Mouse (Mus musculus): ENCODE results near the gene Leng8.

Leng8 gene

GRCm38 (mm10) chr7:4136771-4137531, at the start of gene Leng8:
Gene Leng8, plus strand, starts transcription at chr7:4137039.
- Histone ChIP-seq H3K36me3 (ENCODE audit: insufficient read depth, low read length) (peaks cover 73% of the 10 kb centered on the region), H3K4me3 (replicated peaks; ENCODE audit: low read length) (peak within 1 kb of the TSS; percentile 95), H3K4me1 (replicated peaks; ENCODE audit: low read depth, low read length) (peaks cover 71% of the 10 kb centered on the region), H3K9me3 (ENCODE audit: low read length) (no peaks in the 10 kb centered on the region), H3K27me3 (ENCODE audit: insufficient read depth, low read length) (no peaks in the 10 kb centered on the region)
- TF ChIP-seq NANOG (IDR thresholded peaks at IDR 0.05; ENCODE audit: borderline replicate concordance, low read length) (no peak), CTCF (conservative IDR thresholded peaks at IDR 0.05; ENCODE audit: low read length) (no peak), POU5F1 (IDR thresholded peaks at IDR 0.05; ENCODE audit: borderline replicate concordance, low read length) (no peak)

GRCm38 (mm10) chr7:4087238-4087895, 49.5 kb upstream of the Leng8 start:
- Histone ChIP-seq H3K9me3 (ENCODE audit: low read length) (no peaks in the 10 kb centered on the region), H3K4me3 (replicated peaks; ENCODE audit: low read length) (no peak overlapping the region), H3K27me3 (ENCODE audit: insufficient read depth, low read length) (no peaks in the 10 kb centered on the region), H3K4me1 (replicated peaks; ENCODE audit: low read depth, low read length) (peaks cover 7% of the 10 kb centered on the region; the same call in 1 of the 2 replicates), H3K36me3 (ENCODE audit: insufficient read depth, low read length) (no peaks in the 10 kb centered on the region)
- TF ChIP-seq POU5F1 (IDR thresholded peaks at IDR 0.05; ENCODE audit: borderline replicate concordance, low read length) (no peak), NANOG (IDR thresholded peaks at IDR 0.05; ENCODE audit: borderline replicate concordance, low read length) (no peak), CTCF (conservative IDR thresholded peaks at IDR 0.05; ENCODE audit: low read length) (no peak)

- Histone ChIP-seq H3K27me3 (ENCODE audit: insufficient read depth, low read length) (no peaks in the 10 kb centered on the region), H3K9me3 (ENCODE audit: low read length) (no peaks in the 10 kb centered on the region), H3K4me1 (replicated peaks; ENCODE audit: low read depth, low read length) (peaks cover 7% of the 10 kb centered on the region; the same call in 1 of the 2 replicates), H3K36me3 (ENCODE audit: insufficient read depth, low read length) (no peaks in the 10 kb centered on the region), H3K4me3 (replicated peaks; ENCODE audit: low read length) (no peak overlapping the region)
- TF ChIP-seq NANOG (IDR thresholded peaks at IDR 0.05; ENCODE audit: borderline replicate concordance, low read length) = no peak
Observed at GRCm38 (mm10) chr7:4087896-4088480, 48.9 kb upstream of the Leng8 start.

- no peak for TF ChIP-seq CTCF (conservative IDR thresholded peaks at IDR 0.05; ENCODE audit: low read length)
- no peak for TF ChIP-seq NANOG (IDR thresholded peaks at IDR 0.05; ENCODE audit: borderline replicate concordance, low read length)
- no peak for TF ChIP-seq POU5F1 (IDR thresholded peaks at IDR 0.05; ENCODE audit: borderline replicate concordance, low read length)
- Histone ChIP-seq H3K9me3 (ENCODE audit: low read length) (no peaks in the 10 kb centered on the region), H3K4me1 (replicated peaks; ENCODE audit: low read depth, low read length) (peaks cover 7% of the 10 kb centered on the region; the same call in 1 of the 2 replicates), H3K36me3 (ENCODE audit: insufficient read depth, low read length) (no peaks in the 10 kb centered on the region), H3K27me3 (ENCODE audit: insufficient read depth, low read length) (no peaks in the 10 kb centered on the region), H3K4me3 (replicated peaks; ENCODE audit: low read length) (no peak overlapping the region)
Observed at GRCm38 (mm10) chr7:4088679-4089078, 48.2 kb upstream of the Leng8 start.

- Histone ChIP-seq H3K36me3 (ENCODE audit: insufficient read depth, low read length) (no peaks in the 10 kb centered on the region), H3K9me3 (ENCODE audit: low read length) (no peaks in the 10 kb centered on the region), H3K4me1 (replicated peaks; ENCODE audit: low read depth, low read length) (peaks cover 7% of the 10 kb centered on the region; the same call in 1 of the 2 replicates), H3K4me3 (replicated peaks; ENCODE audit: low read length) (no peak overlapping the region), H3K27me3 (ENCODE audit: insufficient read depth, low read length) (no peaks in the 10 kb centered on the region)
- TF ChIP-seq POU5F1 (IDR thresholded peaks at IDR 0.05; ENCODE audit: borderline replicate concordance, low read length) (no peak), NANOG (IDR thresholded peaks at IDR 0.05; ENCODE audit: borderline replicate concordance, low read length) (no peak), CTCF (conservative IDR thresholded peaks at IDR 0.05; ENCODE audit: low read length) (no peak)
Observed at GRCm38 (mm10) chr7:4091170-4091569, 45.7 kb upstream of the Leng8 start.

- H3K36me3 ChIP-seq (ENCODE audit: insufficient read depth, low read length) = no peaks in the 10 kb centered on the region
- no peak overlapping the region for H3K4me3 ChIP-seq (replicated peaks; ENCODE audit: low read length)
- H3K27me3 ChIP-seq (ENCODE audit: insufficient read depth, low read length) = no peaks in the 10 kb centered on the region
- TF ChIP-seq CTCF (conservative IDR thresholded peaks at IDR 0.05; ENCODE audit: low read length) (no peak), POU5F1 (IDR thresholded peaks at IDR 0.05; ENCODE audit: borderline replicate concordance, low read length) (no peak), NANOG (IDR thresholded peaks at IDR 0.05; ENCODE audit: borderline replicate concordance, low read length) (no peak)
- no peaks in the 10 kb centered on the region for H3K4me1 ChIP-seq (replicated peaks; ENCODE audit: low read depth, low read length)
- H3K9me3 ChIP-seq (ENCODE audit: low read length) = no peaks in the 10 kb centered on the region
Observed at GRCm38 (mm10) chr7:4098301-4098700, 38.5 kb upstream of the Leng8 start.

- no peak overlapping the region for H3K4me3 ChIP-seq (replicated peaks; ENCODE audit: low read length)
- H3K36me3 ChIP-seq (ENCODE audit: insufficient read depth, low read length) = no peaks in the 10 kb centered on the region
- H3K4me1 ChIP-seq (replicated peaks; ENCODE audit: low read depth, low read length) = peaks cover 3% of the 10 kb centered on the region
- no peak for TF ChIP-seq POU5F1 (IDR thresholded peaks at IDR 0.05; ENCODE audit: borderline replicate concordance, low read length)
- TF ChIP-seq NANOG (IDR thresholded peaks at IDR 0.05; ENCODE audit: borderline replicate concordance, low read length) = no peak
- no peak for TF ChIP-seq CTCF (conservative IDR thresholded peaks at IDR 0.05; ENCODE audit: low read length)
- H3K27me3 ChIP-seq (ENCODE audit: insufficient read depth, low read length) = no peaks in the 10 kb centered on the region
- H3K9me3 ChIP-seq (ENCODE audit: low read length) = no peaks in the 10 kb centered on the region
Observed at GRCm38 (mm10) chr7:4098832-4099231, 38.0 kb upstream of the Leng8 start.

GRCm38 (mm10) chr7:4101144-4101543, 35.7 kb upstream of the Leng8 start:
- H3K4me3 ChIP-seq (replicated peaks; ENCODE audit: low read length) = no peak overlapping the region
- H3K4me1 ChIP-seq (replicated peaks; ENCODE audit: low read depth, low read length) = peaks cover 19% of the 10 kb centered on the region
- H3K9me3 ChIP-seq (ENCODE audit: low read length) = no peaks in the 10 kb centered on the region
- H3K36me3 ChIP-seq (ENCODE audit: insufficient read depth, low read length) = no peaks in the 10 kb centered on the region
- TF ChIP-seq CTCF (conservative IDR thresholded peaks at IDR 0.05; ENCODE audit: low read length) (no peak), NANOG (IDR thresholded peaks at IDR 0.05; ENCODE audit: borderline replicate concordance, low read length) (no peak), POU5F1 (IDR thresholded peaks at IDR 0.05; ENCODE audit: borderline replicate concordance, low read length) (no peak)
- H3K27me3 ChIP-seq (ENCODE audit: insufficient read depth, low read length) = no peaks in the 10 kb centered on the region

All from E14TG2a.4 (cell line).